Mouse (Mus musculus) liver, embryonic 11.5 days (tissue): Measurements from ENCODE around the gene Hmgn1. TPM values are rescaled to one million over a fixed set of nuclear protein-coding genes. Genes with fewer than 3 reads are reported as not detected.
"Not testable (repeated sequence)": the region's sequence is repeated elsewhere in the genome, so short reads cannot be mapped to it uniquely, and the experiment has no call there.

Experiments used
- ATAC-seq: fragments of 200-750 bp; cut with Nextera tagmentation; replicated peaks from 2 replicates; pipeline ENCODE4 v1.8.0; 2017; ENCODE audit warnings: moderate number of reproducible peaks, mild to moderate bottlenecking, moderate TSS enrichment, moderate library complexity; ENCODE audit not compliant: low FRiP score
- DNase-seq: peaks from one replicate; pipeline ENCODE4 v3.0.0-alpha.2; 2017; ENCODE audit warnings: low spot score
- H3K27ac ChIP-seq: fragments of 300-500 bp; sonication (generic); 2 replicates; pipeline ENCODE4 v1.5.1; 2014; ENCODE audit warnings: mild to moderate bottlenecking, low read depth, low read length, control low read depth
- H3K27me3 ChIP-seq: fragments of 300-500 bp; sonication (generic); replicated peaks from 2 replicates; pipeline ENCODE4 v1.6.1; 2014; ENCODE audit warnings: low read length, mixed read lengths; ENCODE audit not compliant: control insufficient read depth, insufficient read depth
- H3K36me3 ChIP-seq: fragments of 300-500 bp; sonication (generic); 2 replicates; pipeline ENCODE4 v1.6.1; 2014; ENCODE audit warnings: mild to moderate bottlenecking, low read length, moderate library complexity, mixed read lengths; ENCODE audit not compliant: control insufficient read depth, insufficient read depth
- H3K4me1 ChIP-seq: fragments of 300-500 bp; sonication (generic); replicated peaks from 2 replicates; pipeline ENCODE4 v1.6.1; 2014; ENCODE audit warnings: low read length, mixed read lengths; ENCODE audit not compliant: control insufficient read depth, insufficient read depth
- H3K4me2 ChIP-seq: fragments of 300-500 bp; sonication (generic); 2 replicates; pipeline ENCODE4 v1.6.1; 2014; ENCODE audit warnings: mild to moderate bottlenecking, control low read depth, moderate library complexity
- H3K4me3 ChIP-seq: fragments of 300-500 bp; sonication (generic); 2 replicates; pipeline ENCODE4 v1.5.1; 2014; ENCODE audit warnings: low read depth, low read length, control low read depth
- H3K9ac ChIP-seq: fragments of 300-500 bp; sonication (generic); 2 replicates; pipeline ENCODE4 v1.6.1; 2014; ENCODE audit warnings: low read depth, low read length, control low read depth
- H3K9me3 ChIP-seq: fragments of 300-500 bp; sonication (generic); 2 replicates; pipeline ENCODE4 v1.6.1; 2016; ENCODE audit warnings: low read length, inconsistent platforms, mixed read lengths; ENCODE audit not compliant: control insufficient read depth
- WGBS: fragments of 180-500 bp; shearing (Covaris S2); extraction: QIAGEN DNeasy Blood & Tissue Kit; methylation state at CpG from one replicate; pipeline ENCODE4 v1.1.7; 2014; 5-methylcytosine and 5-hydroxymethylcytosine counted together
- polyA plus RNA-seq: library from polyadenylated mRNA; unstranded; fragments of >200 nt; fragmentation: Nextera tagmentation; extraction: Ambion mirVana; gene quantifications from 2 replicates; pipeline ENCODE4 v1.2.1, GENCODE M21; 2014

Gene Hmgn1
- polyA plus RNA-seq, 1 experiment from 2014 or later = 450 TPM

- WGBS = 60% methylated on average over 2 of the region's 2 CpGs
- H3K27ac ChIP-seq = no peak overlapping the region
- no peak for ATAC-seq
Measured at GRCm38 (mm10) chr16:96112769-96113168, 14.8 kb downstream of the Hmgn1 start.

GRCm38 (mm10) chr16:96110655-96111345, 16.7 kb downstream of the Hmgn1 start:
- Histone ChIP-seq H3K4me2 (no peak overlapping the region), H3K4me3 (no peak overlapping the region), H3K27ac (no peak overlapping the region), H3K9me3 (no peaks in the 10 kb centered on the region), H3K4me1 (no peaks in the 10 kb centered on the region), H3K36me3 (no peaks in the 10 kb centered on the region), H3K27me3 (no peaks in the 10 kb centered on the region), H3K9ac (no peak overlapping the region)
- no peak for ATAC-seq
- DNase-seq = no peak
- 78% methylated on average over 5 of the region's 5 CpGs for WGBS

More at GRCm38 (mm10) chr16:96112769-96113168, 14.8 kb downstream of the Hmgn1 start:
- Histone ChIP-seq H3K27me3 (no peaks in the 10 kb centered on the region), H3K9ac (no peak overlapping the region), H3K4me3 (no peak overlapping the region), H3K4me1 (no peaks in the 10 kb centered on the region), H3K36me3 (no peaks in the 10 kb centered on the region), H3K4me2 (no peak overlapping the region), H3K9me3 (no peaks in the 10 kb centered on the region)
- no peak for DNase-seq

GRCm38 (mm10) chr16:96109673-96110072, 17.9 kb downstream of the Hmgn1 start:
- 58% methylated on average over 4 of the region's 4 CpGs for WGBS
- ATAC-seq (no peak), DNase-seq (no peak)
- Histone ChIP-seq H3K4me2 (no peak overlapping the region), H3K9ac (no peak overlapping the region), H3K36me3 (no peaks in the 10 kb centered on the region), H3K9me3 (no peaks in the 10 kb centered on the region), H3K27ac (no peak overlapping the region), H3K4me1 (no peaks in the 10 kb centered on the region), H3K4me3 (no peak overlapping the region), H3K27me3 (no peaks in the 10 kb centered on the region)

- Histone ChIP-seq H3K9me3 (no peaks in the 10 kb centered on the region), H3K4me2 (no peak overlapping the region), H3K36me3 (no peaks in the 10 kb centered on the region), H3K9ac (no peak overlapping the region), H3K27ac (no peak overlapping the region), H3K27me3 (no peaks in the 10 kb centered on the region), H3K4me1 (no peaks in the 10 kb centered on the region), H3K4me3 (no peak overlapping the region)
- no peak for DNase-seq
- 26% methylated on average over 2 of the region's 2 CpGs for WGBS
- ATAC-seq = no peak
Measured at GRCm38 (mm10) chr16:96103036-96103435, 24.5 kb downstream of the Hmgn1 start.

- not testable (repeated sequence) for H3K4me3 ChIP-seq, H3K27me3 ChIP-seq, DNase-seq, H3K27ac ChIP-seq, H3K9ac ChIP-seq, H3K4me1 ChIP-seq, H3K36me3 ChIP-seq, H3K4me2 ChIP-seq, ATAC-seq, H3K9me3 ChIP-seq
Measured at GRCm38 (mm10) chr16:96097811-96098210, 29.7 kb downstream of the Hmgn1 start.

GRCm38 (mm10) chr16:96095966-96096365, 31.6 kb downstream of the Hmgn1 start:
- WGBS = 79% methylated on average over 5 of the region's 5 CpGs
- H3K27ac ChIP-seq = no peak overlapping the region
- ATAC-seq (no peak), DNase-seq (no peak)
- no peaks in the 10 kb centered on the region for H3K36me3 ChIP-seq
- H3K27me3 ChIP-seq = no peaks in the 10 kb centered on the region
- H3K4me3 ChIP-seq = no peak overlapping the region
- H3K9ac ChIP-seq = no peak overlapping the region
- H3K9me3 ChIP-seq = no peaks in the 10 kb centered on the region
- no peak overlapping the region for H3K4me2 ChIP-seq
- H3K4me1 ChIP-seq = no peaks in the 10 kb centered on the region; the same call in 1 of the 2 replicates

- Histone ChIP-seq H3K4me1 (no peaks in the 10 kb centered on the region; the same call in 1 of the 2 replicates), H3K4me3 (no peak overlapping the region), H3K4me2 (no peak overlapping the region), H3K36me3 (no peaks in the 10 kb centered on the region), H3K9me3 (no peaks in the 10 kb centered on the region), H3K27me3 (no peaks in the 10 kb centered on the region; the same call in 1 of the 2 replicates), H3K9ac (no peak overlapping the region), H3K27ac (no peak overlapping the region)
- ATAC-seq (no peak), DNase-seq (no peak)
- 51% methylated on average over 9 of the region's 9 CpGs for WGBS
Measured at GRCm38 (mm10) chr16:96091515-96092504, 35.7 kb downstream of the Hmgn1 start.

GRCm38 (mm10) chr16:96088120-96088519, 39.4 kb downstream of the Hmgn1 start:
- DNase-seq = no peak
- no peaks in the 10 kb centered on the region; the same call in 1 of the 2 replicates for H3K27me3 ChIP-seq

More at GRCm38 (mm10) chr16:96088120-96088519, 39.4 kb downstream of the Hmgn1 start:
- no peak overlapping the region for H3K4me2 ChIP-seq
- no peak overlapping the region for H3K27ac ChIP-seq
- H3K36me3 ChIP-seq = no peaks in the 10 kb centered on the region
- no peak overlapping the region for H3K9ac ChIP-seq
- no peak overlapping the region for H3K4me3 ChIP-seq
- no peak for ATAC-seq
- H3K4me1 ChIP-seq = peaks cover 5% of the 10 kb centered on the region; the same call in 1 of the 2 replicates
- 70% methylated on average over 5 of the region's 5 CpGs for WGBS
- H3K9me3 ChIP-seq = no peaks in the 10 kb centered on the region
